Mouse (Mus musculus): ENCODE measurements around the gene Gipc2. TPM values are rescaled to one million over a fixed set of nuclear protein-coding genes. Genes with fewer than 3 reads are reported as not detected.
"Not testable (repeated sequence)": the region's sequence is repeated elsewhere in the genome, so short reads cannot be mapped to it uniquely, and the experiment has no call there.

Gene Gipc2
- total RNA-seq, 2 experiments from 2014 or later, result 3.2 to 3.5 TPM

DNA sequence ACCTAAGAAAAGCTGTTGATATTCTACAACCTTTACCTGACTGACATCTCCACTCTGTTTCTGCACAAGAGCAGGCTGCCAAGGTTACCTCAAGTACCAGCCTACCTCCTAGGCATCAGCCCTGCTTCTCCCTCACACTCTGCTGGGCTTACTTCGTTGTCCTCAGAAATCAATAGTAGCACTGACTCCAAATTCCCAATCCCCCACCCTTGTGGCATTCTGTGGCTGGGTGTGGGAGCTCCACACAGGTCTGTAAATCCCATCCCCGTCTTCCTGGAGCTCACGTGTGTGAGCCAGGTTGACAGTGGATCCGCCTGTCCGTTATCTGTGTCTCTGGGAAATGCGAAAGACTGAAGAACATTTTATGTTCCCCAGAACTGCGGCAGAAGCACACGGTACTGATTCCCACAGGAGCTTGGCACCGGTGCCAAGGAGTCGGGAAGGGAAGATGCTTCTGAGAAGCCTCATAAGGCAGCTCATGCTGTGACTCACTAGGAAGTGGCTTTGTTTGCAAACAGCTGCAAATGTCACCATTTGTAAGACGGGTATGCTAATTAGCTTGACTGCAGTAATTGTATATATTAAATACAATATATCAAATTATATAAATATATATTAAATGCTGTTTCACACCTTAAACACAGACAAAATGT lies 10.6 kb downstream of the Gipc2 start:
- DNase-seq (ENCODE audit: low spot score in 2 of 2), result peak; percentile 53 to 63

DNA sequence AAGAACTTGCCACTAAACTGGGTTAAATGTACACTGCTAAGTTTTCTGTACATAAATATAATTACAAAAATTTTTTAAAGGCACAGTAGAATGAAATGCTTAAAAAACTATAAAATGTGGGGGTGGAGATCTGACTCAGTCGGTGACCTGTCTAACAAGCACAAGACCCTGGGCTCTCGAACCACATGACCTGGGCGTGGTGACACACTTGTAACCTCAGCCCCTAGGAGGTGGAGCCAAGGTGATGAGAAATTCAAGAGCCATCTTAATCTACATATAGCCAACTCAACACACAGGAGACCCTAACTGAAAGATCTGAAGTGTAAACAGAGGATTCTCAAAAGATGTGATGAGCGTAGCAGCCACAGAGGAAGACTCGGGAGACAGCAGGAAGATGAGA lies 11.9 kb downstream of the Gipc2 start:
- no peak for DNase-seq (ENCODE audit: low spot score in 2 of 2)

DNA sequence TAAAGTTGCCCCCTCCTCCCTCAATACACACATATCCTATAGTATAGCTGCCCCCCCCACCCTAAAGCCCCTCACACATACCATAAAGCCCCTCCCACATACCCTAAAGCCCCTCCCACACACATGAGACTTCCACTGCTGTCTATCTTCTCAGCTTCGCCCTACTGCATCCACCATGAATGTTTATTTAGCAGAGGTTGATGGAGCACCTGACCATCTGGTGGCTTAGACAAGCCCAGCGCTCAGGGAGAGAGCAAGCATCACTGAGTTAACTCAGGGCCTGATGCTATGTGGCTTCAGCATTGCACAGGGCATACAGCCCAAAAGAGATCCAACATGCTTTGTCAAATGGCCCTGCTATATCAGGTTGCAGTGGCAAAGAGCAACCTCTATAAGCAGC lies 12.9 kb downstream of the Gipc2 start:
- no peak for DNase-seq (ENCODE audit: low spot score in 2 of 2)

DNA sequence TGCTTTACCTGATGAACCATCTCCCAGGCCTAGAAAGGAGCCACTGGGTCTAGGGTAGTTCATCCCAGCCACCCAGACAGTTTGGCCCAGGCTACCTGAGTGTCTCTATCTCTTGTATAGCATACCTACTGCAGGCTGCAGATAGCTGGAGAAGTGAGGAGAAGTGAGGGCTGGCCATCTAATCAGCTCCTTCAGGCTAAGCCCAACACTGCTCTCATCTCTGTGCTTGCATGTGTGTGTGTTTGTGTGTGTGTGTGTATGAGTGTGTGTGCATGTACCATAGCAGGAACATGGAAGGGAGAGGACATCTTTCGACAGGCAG lies 13.6 kb downstream of the Gipc2 start:
- no peak for DNase-seq (ENCODE audit: low spot score in 2 of 2)

DNA sequence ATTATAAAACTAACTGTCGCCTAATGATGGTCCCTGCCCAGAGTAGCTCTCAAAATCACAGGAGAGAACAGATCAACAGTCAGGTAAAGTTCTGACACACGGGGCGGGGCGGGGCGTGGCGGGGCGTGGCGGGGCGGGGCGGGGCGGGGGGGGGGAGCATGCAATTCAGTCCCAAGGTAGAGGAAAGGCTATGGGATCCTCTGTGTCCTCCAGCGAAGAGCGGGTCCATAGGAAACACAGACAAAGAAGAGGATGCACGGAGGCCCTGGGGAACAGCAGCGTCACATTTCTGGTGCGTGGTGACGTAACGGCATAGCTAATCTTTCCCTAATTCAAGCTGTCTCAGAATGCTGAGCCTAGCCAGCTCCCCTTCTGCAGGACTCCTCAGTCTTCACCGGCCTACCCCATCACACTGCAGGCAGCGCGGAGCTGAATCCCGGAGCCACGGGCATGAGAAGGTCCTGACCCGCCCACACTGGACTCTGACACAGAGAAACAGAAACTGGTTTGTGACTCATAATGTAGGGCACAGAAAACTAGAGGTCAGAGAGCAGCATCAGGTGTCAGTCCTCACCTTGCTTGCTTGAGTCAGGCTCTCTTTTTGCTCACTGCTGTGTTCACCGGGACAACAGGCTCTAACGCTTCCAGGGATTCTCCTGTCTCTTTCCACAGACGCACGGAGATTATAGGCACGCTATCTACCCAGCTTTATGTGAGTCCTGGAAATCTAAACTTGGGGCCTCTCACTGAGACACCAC lies 14.1 kb downstream of the Gipc2 start:
- DNase-seq (ENCODE audit: low spot score in 2 of 2), result no peak

DNA sequence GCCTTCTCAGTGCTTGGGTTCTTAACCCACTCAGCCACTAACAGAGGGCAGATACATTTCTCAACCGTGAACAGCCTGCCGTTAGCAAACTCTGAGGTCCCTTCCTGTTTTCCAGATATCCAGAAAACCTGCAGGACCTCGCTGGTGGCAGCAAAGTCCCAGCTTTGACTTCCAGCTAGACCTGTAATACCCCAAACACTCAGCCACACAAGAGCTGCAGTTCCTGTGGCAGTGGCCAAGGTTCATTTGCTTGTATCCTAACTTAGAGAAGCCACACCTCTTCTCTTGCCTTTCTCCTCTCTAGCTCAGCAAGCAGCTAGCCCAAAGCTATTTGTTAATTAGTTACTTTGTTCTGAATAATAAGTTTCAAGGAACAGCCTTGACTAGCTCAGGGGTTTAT lies 16.2 kb downstream of the Gipc2 start:
- no peak for DNase-seq (ENCODE audit: low spot score in 2 of 2)

DNA sequence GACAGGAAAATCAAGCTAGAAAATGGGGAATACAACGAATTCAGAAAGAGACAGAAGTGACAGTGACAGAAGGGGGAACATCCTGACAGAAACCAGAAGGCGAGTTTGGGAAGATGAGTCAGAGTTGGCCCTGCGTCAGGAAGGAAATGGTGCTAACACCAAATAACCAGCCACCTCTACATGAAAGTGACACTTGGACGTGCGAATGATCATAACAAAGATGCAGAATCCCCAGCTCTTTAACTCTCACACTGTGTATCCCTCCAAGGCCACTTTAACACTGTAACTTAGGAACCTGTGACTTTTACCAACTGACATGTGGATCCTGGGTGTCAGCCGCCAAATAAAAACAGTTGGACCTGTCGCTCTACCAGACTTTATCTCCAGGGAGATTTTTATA lies 16.6 kb downstream of the Gipc2 start:
- DNase-seq (ENCODE audit: low spot score in 2 of 2), result no peak

DNA sequence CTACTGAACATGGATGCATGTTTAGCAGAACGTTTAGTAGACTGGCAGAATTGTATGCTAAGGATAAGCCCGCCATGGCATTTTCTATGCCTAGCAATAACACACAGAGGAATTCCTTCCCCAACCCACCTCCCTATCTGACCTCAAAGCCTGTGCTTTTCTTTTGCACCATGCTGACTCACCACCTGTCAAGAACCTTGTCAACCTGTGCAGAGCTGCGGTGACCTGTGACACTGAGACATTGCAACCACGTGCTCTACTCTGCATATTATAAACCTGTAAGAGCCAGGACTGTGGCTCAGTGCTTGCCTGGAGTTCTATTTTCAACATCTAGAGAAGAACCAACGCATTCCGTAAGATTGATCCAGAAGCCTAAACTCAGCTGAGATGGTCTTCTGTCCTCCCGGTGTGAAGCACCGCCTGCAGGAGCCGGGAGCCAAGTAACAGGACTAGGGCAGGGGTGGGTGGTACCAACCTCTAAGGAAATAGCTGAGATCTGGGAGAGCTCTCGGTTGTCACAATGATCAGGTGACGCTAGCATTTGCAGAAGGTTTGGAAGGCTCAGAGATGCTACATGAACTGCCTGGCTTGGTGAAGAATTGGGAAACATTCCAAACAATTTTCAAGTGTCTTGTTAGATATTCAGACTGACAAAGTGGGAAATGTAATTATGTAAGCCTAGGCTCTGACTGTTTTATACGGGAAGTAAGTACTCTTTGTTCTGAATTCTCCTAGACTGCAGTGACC lies 18.8 kb downstream of the Gipc2 start:
- no peak for DNase-seq (ENCODE audit: low spot score in 2 of 2)

DNA sequence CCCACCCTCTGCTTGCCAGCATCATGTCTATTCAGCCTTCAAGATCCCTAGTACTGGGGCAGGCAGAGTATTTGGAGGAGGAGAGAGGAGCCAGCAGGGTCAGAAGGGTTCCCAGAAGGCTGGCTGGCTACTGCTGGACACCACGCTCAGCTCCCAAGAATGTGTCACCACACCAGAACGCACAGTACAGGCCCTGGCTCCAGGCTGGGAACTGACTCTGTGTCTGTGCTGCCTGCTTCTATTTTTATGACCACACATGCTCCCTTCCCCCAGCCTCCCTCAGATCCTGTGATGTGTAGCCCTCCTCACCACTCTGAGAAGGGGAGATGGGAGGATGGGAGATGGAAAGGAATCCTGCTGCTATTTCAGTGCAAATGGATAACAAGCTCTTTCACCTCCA lies 20.8 kb downstream of the Gipc2 start:
- DNase-seq (ENCODE audit: low spot score in 2 of 2), result no peak

DNA sequence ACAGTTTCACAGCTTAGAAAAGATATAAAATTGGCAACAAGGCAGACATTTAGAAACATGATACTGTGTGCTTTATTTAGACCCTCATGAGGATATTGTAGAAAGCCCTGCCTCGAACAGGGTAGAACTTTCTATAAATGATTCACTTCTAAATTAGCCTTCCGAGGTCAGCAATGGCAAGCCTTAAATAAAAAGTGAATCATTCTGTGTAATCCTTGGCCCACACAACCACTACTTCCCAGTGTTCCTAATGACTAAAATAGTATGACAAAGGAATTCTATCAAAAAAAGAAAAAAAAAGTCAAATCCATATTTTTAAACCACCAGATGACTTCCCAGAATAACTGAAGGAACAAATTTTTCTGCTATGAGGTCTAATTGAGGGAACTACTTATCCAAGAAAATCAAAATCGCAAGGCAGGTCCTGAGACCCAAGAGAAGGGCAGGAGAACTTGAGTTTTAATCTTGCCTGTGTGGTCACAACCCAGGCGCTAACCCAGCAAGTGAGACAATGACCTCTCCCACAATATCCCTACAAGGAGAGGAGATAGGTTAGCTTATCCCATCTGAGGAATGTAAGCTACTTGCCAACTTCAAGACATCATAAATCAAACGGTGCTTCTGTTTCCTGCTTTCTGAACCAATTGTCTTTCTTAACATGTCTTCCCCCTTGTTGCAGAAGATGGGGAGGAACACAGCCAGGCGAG lies 22.9 kb downstream of the Gipc2 start:
- no peak for DNase-seq (ENCODE audit: low spot score in 2 of 2)

DNA sequence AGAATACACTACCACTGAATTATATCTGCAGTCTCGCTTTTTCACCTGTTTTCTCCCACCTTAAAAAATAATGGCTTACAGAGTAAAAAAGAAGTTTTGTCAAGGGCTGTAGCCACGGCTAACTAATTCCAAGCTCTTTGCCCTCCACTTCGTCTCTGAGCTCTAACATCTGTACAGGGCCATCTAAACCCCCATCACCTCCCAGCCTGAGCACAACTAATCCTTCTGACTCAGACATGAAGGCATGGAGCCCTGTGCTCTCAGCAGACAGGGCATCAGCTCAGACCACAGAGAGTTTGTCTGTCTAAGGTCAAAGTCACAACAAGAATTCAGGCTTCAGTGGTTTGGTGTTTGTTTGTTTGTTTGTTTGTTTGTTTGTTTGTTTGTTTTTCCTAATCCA lies 23.9 kb downstream of the Gipc2 start:
- DNase-seq (ENCODE audit: low spot score in 2 of 2), result no peak

DNA sequence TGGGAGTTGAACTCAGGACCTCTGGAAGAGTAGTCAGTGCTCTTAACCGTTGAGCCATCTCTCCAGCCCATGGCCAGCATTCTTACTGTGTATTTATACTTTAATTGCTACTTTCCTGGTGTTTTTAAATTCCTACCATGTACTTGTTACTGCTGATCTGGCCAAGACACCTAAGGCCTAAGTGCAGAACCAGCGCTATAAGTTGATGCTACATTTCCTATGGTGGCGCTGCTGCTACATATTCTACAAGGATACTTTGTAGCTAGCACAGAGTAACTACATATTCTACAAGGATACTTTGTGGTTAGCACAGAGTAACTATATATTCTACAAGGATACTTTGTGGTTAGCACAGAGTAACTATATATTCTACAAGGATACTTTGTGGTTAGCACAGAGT lies 26.7 kb downstream of the Gipc2 start:
- DNase-seq (ENCODE audit: low spot score in 2 of 2), result not testable (repeated sequence)

DNA sequence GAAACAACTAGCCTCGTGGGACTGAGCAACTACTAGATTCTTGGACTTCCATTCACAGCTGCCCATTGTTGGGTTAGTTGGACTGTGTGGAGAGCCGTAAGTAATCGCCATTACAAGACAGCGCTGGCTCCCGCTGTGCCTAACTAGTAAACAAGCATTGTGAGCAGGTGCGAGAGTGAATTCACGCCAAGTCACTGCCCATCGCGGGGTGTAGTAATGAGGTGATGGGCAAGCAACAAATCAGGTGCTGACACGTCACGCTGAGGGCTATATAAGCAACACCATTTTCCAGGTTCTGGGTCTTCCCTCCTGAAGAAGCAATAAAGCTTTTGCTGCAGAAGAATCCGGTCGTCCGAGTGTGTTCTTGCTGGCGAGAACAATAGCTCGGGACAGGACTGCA lies 29.9 kb downstream of the Gipc2 start:
- DNase-seq (ENCODE audit: low spot score in 2 of 2), result not testable (repeated sequence)

DNA sequence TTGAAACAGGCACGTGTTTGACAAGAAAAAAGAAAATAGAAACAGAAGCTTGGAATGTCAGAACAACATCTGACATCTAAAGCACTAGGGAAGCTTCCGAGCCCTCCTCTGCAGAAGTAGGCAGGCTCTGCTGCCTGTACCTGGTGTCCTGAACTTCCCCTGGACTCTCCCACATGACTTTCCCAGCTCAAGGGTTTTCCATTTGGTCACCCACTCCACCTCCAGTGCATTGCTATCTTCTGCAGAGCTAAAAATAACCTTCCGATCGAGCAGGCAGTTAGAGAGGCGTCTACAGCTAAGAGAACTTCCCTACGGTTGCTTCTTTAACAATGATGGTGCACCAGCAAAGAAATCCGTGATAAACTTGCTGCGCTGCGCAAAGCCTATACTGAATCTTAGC lies 32.4 kb downstream of the Gipc2 start:
- no peak for DNase-seq (ENCODE audit: low spot score in 2 of 2)

DNA sequence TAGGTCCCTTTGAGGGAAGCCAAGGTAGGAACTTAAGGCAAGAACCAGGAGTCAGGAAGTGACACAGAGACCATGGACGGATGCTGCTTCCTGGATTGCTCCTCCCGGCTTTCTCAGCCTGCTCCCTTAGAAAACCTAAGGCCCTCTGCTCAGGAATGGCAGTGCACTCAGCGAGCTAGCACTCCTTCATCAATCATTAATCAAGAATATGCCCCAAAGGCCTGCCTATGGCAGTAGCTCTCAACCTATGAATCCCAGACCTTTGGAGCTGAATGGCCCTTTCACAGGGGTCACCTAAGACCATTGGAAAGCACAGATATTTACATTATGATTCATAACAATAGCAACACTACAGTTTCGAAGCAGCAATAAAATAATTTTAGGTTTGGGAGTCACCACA lies 35.1 kb downstream of the Gipc2 start:
- no peak for DNase-seq (ENCODE audit: low spot score in 2 of 2)

DNA sequence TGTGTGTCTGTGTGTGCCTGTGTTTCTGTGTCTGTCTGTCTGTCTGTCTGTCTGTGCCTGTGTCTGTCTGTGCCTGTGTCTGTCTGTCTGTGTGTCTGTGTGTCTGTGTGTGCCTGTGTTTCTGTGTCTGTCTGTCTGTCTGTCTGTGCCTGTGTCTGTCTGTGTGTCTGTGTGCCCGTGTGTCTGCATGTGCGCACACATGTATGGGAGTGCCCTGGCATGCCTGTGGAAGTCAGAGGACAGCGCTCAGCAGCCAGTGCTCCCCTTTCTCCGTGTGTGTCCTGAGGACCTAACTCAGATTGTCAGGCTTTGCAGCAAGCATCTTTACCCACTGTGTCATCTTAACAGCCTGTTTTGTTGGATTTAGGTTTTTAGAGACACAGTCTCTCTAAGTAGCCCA lies 36.6 kb downstream of the Gipc2 start:
- DNase-seq (ENCODE audit: low spot score in 2 of 2), result not testable (repeated sequence)

DNA sequence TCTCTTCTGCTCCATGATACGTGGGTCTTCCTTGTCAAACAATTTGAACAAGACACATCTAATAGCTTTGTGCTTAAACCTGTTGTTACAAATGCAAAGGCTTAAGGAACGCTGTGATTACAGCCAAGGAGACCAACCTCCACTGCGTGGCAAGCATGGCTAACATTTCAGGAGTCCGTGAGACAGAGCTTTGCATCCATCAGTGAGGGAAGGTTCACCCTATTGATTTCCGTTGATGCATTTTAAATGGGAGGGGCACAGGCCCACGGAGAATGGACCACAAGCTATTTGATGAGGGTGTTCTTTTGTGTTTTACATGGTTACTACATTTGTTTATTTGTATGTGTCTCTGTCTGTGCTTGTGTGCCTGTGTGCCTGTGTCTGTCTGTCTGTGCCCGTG lies 37.4 kb downstream of the Gipc2 start:
- no peak for DNase-seq (ENCODE audit: low spot score in 2 of 2)

DNA sequence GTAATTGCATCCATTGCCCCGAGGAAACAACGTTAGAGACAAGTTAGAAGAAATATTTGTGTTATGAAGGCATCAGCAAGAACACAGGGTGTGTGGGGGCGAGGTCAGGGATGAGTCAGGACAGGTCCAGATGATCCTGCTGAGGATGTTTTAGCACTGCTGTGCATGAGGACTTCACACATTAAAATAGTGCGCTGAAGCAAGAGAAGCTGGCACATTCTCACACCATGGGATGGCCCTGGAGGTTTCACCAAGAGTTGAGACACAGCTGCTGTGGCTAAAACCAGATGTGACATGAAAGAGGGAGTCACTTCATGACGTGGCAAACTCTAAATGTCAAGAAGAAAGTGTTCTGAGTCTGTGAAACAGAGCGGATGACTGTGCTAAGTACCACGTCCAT lies 38.9 kb downstream of the Gipc2 start:
- DNase-seq (ENCODE audit: low spot score in 2 of 2), result no peak

DNA sequence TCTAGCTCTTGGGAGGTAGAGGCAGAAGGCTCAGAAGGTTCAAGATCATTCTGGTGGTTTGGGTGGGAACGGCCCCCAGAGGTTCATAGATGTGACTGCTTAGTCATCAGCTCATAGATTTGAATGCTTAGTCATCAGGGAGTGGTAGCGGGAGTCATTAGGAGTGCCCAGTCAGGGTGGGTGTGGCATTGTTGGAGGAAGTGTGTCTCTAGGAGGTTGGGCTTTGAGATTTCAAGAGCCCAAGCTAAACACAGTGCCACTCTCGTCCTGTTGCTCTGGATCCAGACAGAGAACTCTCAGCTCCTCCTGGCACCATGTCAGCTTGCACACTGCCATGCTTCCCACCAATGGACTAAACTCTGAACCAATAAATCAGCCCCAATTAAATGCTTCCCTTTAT lies 43.3 kb downstream of the Gipc2 start:
- no peak for DNase-seq (ENCODE audit: low spot score in 2 of 2)

DNA sequence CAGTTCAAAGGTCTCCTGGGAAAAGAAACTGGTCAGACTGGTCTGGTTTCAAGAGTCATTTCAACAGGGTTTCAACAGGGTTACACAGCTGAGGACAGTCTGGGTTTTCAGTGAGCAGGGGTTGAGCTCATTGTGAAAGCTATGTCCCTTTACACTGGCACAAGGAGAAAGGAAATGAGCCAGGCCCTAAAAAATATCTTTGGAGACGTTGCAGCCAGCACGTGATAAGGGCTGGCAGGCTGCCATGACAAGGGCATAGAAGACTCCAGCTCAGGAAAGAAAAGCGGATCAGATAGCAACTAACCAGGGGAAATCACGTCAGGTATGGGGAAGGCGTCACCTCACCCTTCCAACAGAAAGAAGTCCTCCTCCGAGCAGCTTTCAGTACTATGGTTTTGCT lies 43.9 kb downstream of the Gipc2 start:
- no peak for DNase-seq (ENCODE audit: low spot score in 2 of 2)

DNA sequence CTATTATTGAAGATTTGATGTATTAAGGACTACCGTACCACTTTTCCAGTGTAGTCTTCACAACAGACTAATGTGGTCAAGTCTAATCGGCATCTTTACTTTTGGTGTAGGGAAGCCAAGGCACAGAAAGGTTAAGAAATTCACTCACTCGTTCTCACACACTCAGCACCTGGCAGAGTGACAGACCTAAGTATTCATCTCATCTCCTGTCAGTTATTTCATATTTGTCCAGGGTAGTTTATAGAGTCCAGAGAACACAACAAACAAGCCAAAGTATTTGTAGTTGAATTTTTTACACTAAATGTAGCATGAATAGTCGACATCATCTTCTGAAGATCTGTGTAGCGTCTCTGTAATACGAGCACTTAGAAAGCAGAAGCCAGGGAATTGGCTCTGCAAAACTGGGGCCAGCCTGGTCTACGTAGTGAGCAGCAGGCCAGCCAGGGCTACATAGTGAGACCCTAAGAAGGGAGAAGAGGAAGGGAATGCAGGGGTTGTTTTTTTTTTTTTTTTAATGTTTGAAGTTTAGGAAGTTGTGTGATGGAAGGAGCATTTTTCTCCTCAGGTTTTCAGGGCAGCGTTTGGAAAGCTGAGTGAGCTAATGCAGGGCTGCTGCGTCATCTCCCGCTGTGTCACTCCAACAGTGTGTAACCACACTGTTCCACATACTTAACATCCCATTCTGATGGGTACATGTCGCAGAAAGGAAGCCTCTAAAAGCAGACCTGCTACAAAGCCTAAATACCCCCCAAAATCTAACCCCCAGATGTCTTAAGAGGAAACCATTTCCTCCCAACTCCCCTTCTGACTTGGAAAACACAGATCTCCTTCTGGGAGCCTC lies 44.6 kb downstream of the Gipc2 start:
- DNase-seq (ENCODE audit: low spot score in 2 of 2), result no peak

All from left cerebral cortex, adult 18-20 months (tissue).